Mouse (Mus musculus) mouse trophoblast stem cell (cell line): ENCODE measurements around the gene Slc25a20.

Experiments
- in situ Hi-C, 2 experiments: fragments of 300-500 bp; cut with MseI, MboI; formaldehyde crosslinking; loops; 2 replicates in 1 of 2; 3 replicates in 1 of 2; pipeline ENCODE4 v1.15.1; 2025

The Slc25a20 gene

GRCm38 (mm10) chr9:108687181-108687580 lies 25.3 kb downstream of the Slc25a20 start:
- in situ Hi-C loops: no loop called here

- in situ Hi-C loops: no loop called here
Observed at GRCm38 (mm10) chr9:108687686-108688085, 25.8 kb downstream of the Slc25a20 start.

- in situ Hi-C loops: no loop called here
Observed at GRCm38 (mm10) chr9:108688451-108688850, 26.6 kb downstream of the Slc25a20 start.

GRCm38 (mm10) chr9:108689106-108689505 lies 27.2 kb downstream of the Slc25a20 start, which contains the start of gene Prkar2a:
TSS of gene Prkar2a (plus strand) at chr9:108689314.
- in situ Hi-C loops: no loop called here

- in situ Hi-C loops: no loop called here
Observed at GRCm38 (mm10) chr9:108689993-108690392, 28.1 kb downstream of the Slc25a20 start.

GRCm38 (mm10) chr9:108690914-108691313 lies 29.0 kb downstream of the Slc25a20 start:
- in situ Hi-C loops: no loop called here

GRCm38 (mm10) chr9:108691371-108691770 lies 29.5 kb downstream of the Slc25a20 start:
- in situ Hi-C loops: no loop called here

- in situ Hi-C loops: no loop called here
Observed at GRCm38 (mm10) chr9:108691846-108692225, 29.9 kb downstream of the Slc25a20 start.

GRCm38 (mm10) chr9:108692226-108693041 lies 30.5 kb downstream of the Slc25a20 start:
- in situ Hi-C loops: no loop called here

GRCm38 (mm10) chr9:108693946-108694345 lies 32.1 kb downstream of the Slc25a20 start:
- in situ Hi-C loops: no loop called here

- in situ Hi-C loops: no loop called here
Observed at GRCm38 (mm10) chr9:108694533-108694932, 32.6 kb downstream of the Slc25a20 start.

- in situ Hi-C loops: no loop called here
Observed at GRCm38 (mm10) chr9:108702476-108702875, 40.6 kb downstream of the Slc25a20 start.

GRCm38 (mm10) chr9:108703373-108704110 lies 41.7 kb downstream of the Slc25a20 start:
- in situ Hi-C loops: no loop called here

- in situ Hi-C loops: no loop called here
Observed at GRCm38 (mm10) chr9:108704591-108704990, 42.7 kb downstream of the Slc25a20 start.

GRCm38 (mm10) chr9:108707212-108707611 lies 45.3 kb downstream of the Slc25a20 start:
- in situ Hi-C loops: no loop called here

GRCm38 (mm10) chr9:108708833-108709232 lies 46.9 kb downstream of the Slc25a20 start:
- in situ Hi-C loops: no loop called here

- in situ Hi-C loops: no loop called here
Observed at GRCm38 (mm10) chr9:108710767-108711166, 48.9 kb downstream of the Slc25a20 start.

GRCm38 (mm10) chr9:108716199-108716598 lies 54.3 kb downstream of the Slc25a20 start:
- in situ Hi-C loops: no loop called here

GRCm38 (mm10) chr9:108723751-108724150 lies 61.9 kb downstream of the Slc25a20 start:
- in situ Hi-C loops: no loop called here

GRCm38 (mm10) chr9:108726116-108726515 lies 64.2 kb downstream of the Slc25a20 start:
- in situ Hi-C loops: no loop called here

- in situ Hi-C loops: no loop called here
Observed at GRCm38 (mm10) chr9:108729050-108729449, 67.2 kb downstream of the Slc25a20 start.

- in situ Hi-C loops: no loop called here
Observed at GRCm38 (mm10) chr9:108732462-108732861, 70.6 kb downstream of the Slc25a20 start.
